Mouse (Mus musculus): ENCODE measurements around the gene Dab1. TPM values are rescaled to one million over a fixed set of nuclear protein-coding genes. Genes with fewer than 3 reads are reported as not detected.
A peak's percentile ranks its signal among the peaks of the same experiment; 100 is the strongest.

The Dab1 gene
- polyA plus RNA-seq, 1 experiment from 2014 or later, result 66.3 TPM

- no peak overlapping the region for H3K4me3 ChIP-seq
- H3K4me1 ChIP-seq, result peaks cover 8% of the 10 kb centered on the region; the same call in 1 of the 2 replicates
- no peak overlapping the region for H3K27ac ChIP-seq (replicated peaks)
- H3K9me3 ChIP-seq, result no peaks in the 10 kb centered on the region
- no peak overlapping the region for H3K9ac ChIP-seq (replicated peaks)
- 88% methylated on average over 4 of the region's 4 CpGs for WGBS
- no peak overlapping the region for H3K4me2 ChIP-seq (replicated peaks)
- ATAC-seq (ENCODE audit: low FRiP score, low read depth), result no peak
- H3K36me3 ChIP-seq, result no peaks in the 10 kb centered on the region
- H3K27me3 ChIP-seq, result no peaks in the 10 kb centered on the region
Measured at GRCm38 (mm10) chr4:104012150-104012549, 393.0 kb downstream of the Dab1 start.

- ATAC-seq (ENCODE audit: low FRiP score, low read depth), result no peak
- H3K4me3 ChIP-seq, result no peak overlapping the region
- no peaks in the 10 kb centered on the region for H3K9me3 ChIP-seq
- no peak overlapping the region for H3K4me2 ChIP-seq (replicated peaks)
- no peaks in the 10 kb centered on the region for H3K36me3 ChIP-seq
- H3K4me1 ChIP-seq, result no peaks in the 10 kb centered on the region
- no peak overlapping the region for H3K9ac ChIP-seq (replicated peaks)
- H3K27ac ChIP-seq (replicated peaks), result no peak overlapping the region
- no peaks in the 10 kb centered on the region for H3K27me3 ChIP-seq
- 88% methylated on average over 2 of the region's 2 CpGs for WGBS
Measured at GRCm38 (mm10) chr4:104025117-104025694, 406.0 kb downstream of the Dab1 start.

- Histone ChIP-seq H3K36me3 (no peaks in the 10 kb centered on the region), H3K27me3 (no peaks in the 10 kb centered on the region), H3K27ac (replicated peaks) (no peak overlapping the region), H3K4me3 (no peak overlapping the region), H3K9ac (replicated peaks) (no peak overlapping the region), H3K9me3 (no peaks in the 10 kb centered on the region), H3K4me2 (replicated peaks) (no peak overlapping the region), H3K4me1 (no peaks in the 10 kb centered on the region)
- 0 out of 2 replicates have a peak, but pooled peaks have one; percentile 60 for ATAC-seq (ENCODE audit: low FRiP score, low read depth)
- 18% methylated on average over 2 of the region's 2 CpGs for WGBS
Measured at GRCm38 (mm10) chr4:104026834-104027233, 407.7 kb downstream of the Dab1 start.

- Histone ChIP-seq H3K36me3 (no peaks in the 10 kb centered on the region), H3K9ac (replicated peaks) (no peak overlapping the region), H3K27ac (replicated peaks) (no peak overlapping the region), H3K9me3 (no peaks in the 10 kb centered on the region), H3K4me3 (no peak overlapping the region), H3K4me2 (replicated peaks) (no peak overlapping the region), H3K4me1 (no peaks in the 10 kb centered on the region), H3K27me3 (no peaks in the 10 kb centered on the region)
- 90% methylated on average over 1 of the region's 1 CpGs for WGBS
- ATAC-seq (ENCODE audit: low FRiP score, low read depth), result peak; percentile 69; the same call in 1 of the 2 replicates
Measured at GRCm38 (mm10) chr4:104027239-104027638, 408.1 kb downstream of the Dab1 start.

GRCm38 (mm10) chr4:104036091-104036490, 416.9 kb downstream of the Dab1 start:
- Histone ChIP-seq H3K4me2 (replicated peaks) (no peak overlapping the region), H3K27me3 (no peaks in the 10 kb centered on the region), H3K36me3 (no peaks in the 10 kb centered on the region), H3K9ac (replicated peaks) (no peak overlapping the region), H3K9me3 (no peaks in the 10 kb centered on the region), H3K27ac (replicated peaks) (no peak overlapping the region), H3K4me3 (no peak overlapping the region), H3K4me1 (no peaks in the 10 kb centered on the region)
- no peak for ATAC-seq (ENCODE audit: low FRiP score, low read depth)

GRCm38 (mm10) chr4:104039588-104039987, 420.4 kb downstream of the Dab1 start:
- Histone ChIP-seq H3K27me3 (no peaks in the 10 kb centered on the region), H3K9ac (replicated peaks) (no peak overlapping the region), H3K27ac (replicated peaks) (0 out of 2 replicates have a peak overlapping the region, but pooled peaks have one; percentile 30), H3K4me3 (no peak overlapping the region), H3K9me3 (no peaks in the 10 kb centered on the region), H3K4me2 (replicated peaks) (no peak overlapping the region), H3K36me3 (no peaks in the 10 kb centered on the region), H3K4me1 (no peaks in the 10 kb centered on the region)
- 62% methylated on average over 4 of the region's 4 CpGs for WGBS
- ATAC-seq (ENCODE audit: low FRiP score, low read depth), result no peak

GRCm38 (mm10) chr4:104043441-104043840, 424.3 kb downstream of the Dab1 start:
- Histone ChIP-seq H3K27ac (replicated peaks) (no peak overlapping the region), H3K9ac (replicated peaks) (no peak overlapping the region), H3K36me3 (no peaks in the 10 kb centered on the region), H3K4me3 (no peak overlapping the region), H3K4me1 (0 out of 2 replicates have a peak, but pooled peaks cover 3% of the 10 kb centered on the region), H3K9me3 (no peaks in the 10 kb centered on the region), H3K4me2 (replicated peaks) (no peak overlapping the region), H3K27me3 (no peaks in the 10 kb centered on the region)
- 73% methylated on average over 2 of the region's 2 CpGs for WGBS
- no peak for ATAC-seq (ENCODE audit: low FRiP score, low read depth)

- no peak overlapping the region for H3K9ac ChIP-seq (replicated peaks)
- WGBS, result 58% methylated on average over 3 of the region's 3 CpGs
- H3K27me3 ChIP-seq, result no peaks in the 10 kb centered on the region
- H3K9me3 ChIP-seq, result no peaks in the 10 kb centered on the region
- H3K27ac ChIP-seq (replicated peaks), result no peak overlapping the region
- no peak overlapping the region for H3K4me2 ChIP-seq (replicated peaks)
- no peaks in the 10 kb centered on the region for H3K36me3 ChIP-seq
- 0 out of 2 replicates have a peak, but pooled peaks cover 3% of the 10 kb centered on the region for H3K4me1 ChIP-seq
- H3K4me3 ChIP-seq, result no peak overlapping the region
- ATAC-seq (ENCODE audit: low FRiP score, low read depth), result no peak
Measured at GRCm38 (mm10) chr4:104044634-104045033, 425.5 kb downstream of the Dab1 start.

- ATAC-seq (ENCODE audit: low FRiP score, low read depth), result no peak
- Histone ChIP-seq H3K4me3 (no peak overlapping the region), H3K9me3 (no peaks in the 10 kb centered on the region), H3K4me2 (replicated peaks) (no peak overlapping the region), H3K36me3 (no peaks in the 10 kb centered on the region), H3K4me1 (0 out of 2 replicates have a peak, but pooled peaks cover 3% of the 10 kb centered on the region), H3K9ac (replicated peaks) (no peak overlapping the region), H3K27me3 (no peaks in the 10 kb centered on the region), H3K27ac (replicated peaks) (no peak overlapping the region)
- 69% methylated on average over 7 of the region's 7 CpGs for WGBS
Measured at GRCm38 (mm10) chr4:104047966-104048804, 429.0 kb downstream of the Dab1 start.

GRCm38 (mm10) chr4:104057116-104057515, 438.0 kb downstream of the Dab1 start:
- Histone ChIP-seq H3K9me3 (no peaks in the 10 kb centered on the region), H3K27ac (replicated peaks) (no peak overlapping the region), H3K4me3 (no peak overlapping the region), H3K4me1 (no peaks in the 10 kb centered on the region), H3K27me3 (no peaks in the 10 kb centered on the region), H3K9ac (replicated peaks) (no peak overlapping the region), H3K4me2 (replicated peaks) (no peak overlapping the region), H3K36me3 (no peaks in the 10 kb centered on the region)
- ATAC-seq (ENCODE audit: low FRiP score, low read depth), result no peak

- Histone ChIP-seq H3K27me3 (no peaks in the 10 kb centered on the region), H3K4me2 (replicated peaks) (no peak overlapping the region), H3K9me3 (no peaks in the 10 kb centered on the region), H3K4me1 (peaks cover 2% of the 10 kb centered on the region; the same call in 1 of the 2 replicates), H3K4me3 (no peak overlapping the region), H3K36me3 (no peaks in the 10 kb centered on the region), H3K9ac (replicated peaks) (no peak overlapping the region), H3K27ac (replicated peaks) (no peak overlapping the region)
- ATAC-seq (ENCODE audit: low FRiP score, low read depth), result no peak
- WGBS, result 39% methylated on average over 4 of the region's 4 CpGs
Measured at GRCm38 (mm10) chr4:104059569-104059968, 440.4 kb downstream of the Dab1 start.

- H3K9ac ChIP-seq (replicated peaks), result no peak overlapping the region
- H3K27me3 ChIP-seq, result no peaks in the 10 kb centered on the region
- no peak overlapping the region for H3K27ac ChIP-seq (replicated peaks)
- no peak overlapping the region for H3K4me2 ChIP-seq (replicated peaks)
- H3K9me3 ChIP-seq, result no peaks in the 10 kb centered on the region
- 98% methylated on average over 4 of the region's 4 CpGs for WGBS
- no peak for ATAC-seq (ENCODE audit: low FRiP score, low read depth)
- no peak overlapping the region for H3K4me3 ChIP-seq
- H3K4me1 ChIP-seq, result peaks cover 11% of the 10 kb centered on the region
- H3K36me3 ChIP-seq, result no peaks in the 10 kb centered on the region
Measured at GRCm38 (mm10) chr4:104062356-104062755, 443.2 kb downstream of the Dab1 start.
